Mouse (Mus musculus): ENCODE data around the gene Stip1.
"Not testable (repeated sequence)": the region's sequence is repeated elsewhere in the genome, so short reads cannot be mapped to it uniquely, and the experiment has no call there.

Gene Stip1

GRCm38 (mm10) chr19:7039841-7040636 is at the start of gene Stip1:
TSS of gene Stip1 (minus strand) at chr19:7039967.
- DNase-seq (ENCODE audit: low spot score in 2 of 2), result peak; percentile 91 to 99

- no peak for DNase-seq (ENCODE audit: low spot score in 2 of 2)
Observed at GRCm38 (mm10) chr19:7089050-7089449, 49.3 kb upstream of the Stip1 start.

GRCm38 (mm10) chr19:7088558-7088957 is 48.8 kb upstream of the Stip1 start:
- DNase-seq (ENCODE audit: low spot score in 2 of 2), result no peak

GRCm38 (mm10) chr19:7084734-7085133 is 45.0 kb upstream of the Stip1 start:
- no peak for DNase-seq (ENCODE audit: low spot score in 2 of 2)

GRCm38 (mm10) chr19:7083035-7083794 is 43.4 kb upstream of the Stip1 start:
- DNase-seq (ENCODE audit: low spot score in 2 of 2), result no peak

- no peak for DNase-seq (ENCODE audit: low spot score in 2 of 2)
Observed at GRCm38 (mm10) chr19:7081516-7082266, 41.9 kb upstream of the Stip1 start.

GRCm38 (mm10) chr19:7078271-7078670 is 38.5 kb upstream of the Stip1 start:
- DNase-seq (ENCODE audit: low spot score in 2 of 2), result no peak

GRCm38 (mm10) chr19:7077666-7078065 is 37.9 kb upstream of the Stip1 start:
- no peak for DNase-seq (ENCODE audit: low spot score in 2 of 2)

GRCm38 (mm10) chr19:7075336-7075735 is 35.6 kb upstream of the Stip1 start:
- DNase-seq (ENCODE audit: low spot score in 2 of 2), result not testable (repeated sequence)

- no peak for DNase-seq (ENCODE audit: low spot score in 2 of 2)
Observed at GRCm38 (mm10) chr19:7073997-7074781, 34.4 kb upstream of the Stip1 start.

- DNase-seq (ENCODE audit: low spot score in 2 of 2), result no peak
Observed at GRCm38 (mm10) chr19:7072221-7072620, 32.5 kb upstream of the Stip1 start.

GRCm38 (mm10) chr19:7070775-7071174 is 31.0 kb upstream of the Stip1 start:
- no peak for DNase-seq (ENCODE audit: low spot score in 2 of 2)

- DNase-seq (ENCODE audit: low spot score in 2 of 2), result peak in 1 of 2 experiments; percentile 18
Observed at GRCm38 (mm10) chr19:7069781-7070763, 30.3 kb upstream of the Stip1 start.

- DNase-seq (ENCODE audit: low spot score in 2 of 2), result no peak
Observed at GRCm38 (mm10) chr19:7068661-7069531, 29.1 kb upstream of the Stip1 start.

GRCm38 (mm10) chr19:7068136-7068535 is 28.4 kb upstream of the Stip1 start:
- DNase-seq (ENCODE audit: low spot score in 2 of 2), result peak; percentile 64 to 80

- DNase-seq (ENCODE audit: low spot score in 2 of 2), result no peak
Observed at GRCm38 (mm10) chr19:7067344-7068050, 27.7 kb upstream of the Stip1 start.

- DNase-seq (ENCODE audit: low spot score in 2 of 2), result no peak
Observed at GRCm38 (mm10) chr19:7066828-7067342, 27.1 kb upstream of the Stip1 start.
